Mouse (Mus musculus) midbrain, embryonic 10.5 days (tissue): Measurements from ENCODE around the gene Arid1b. TPM values are rescaled to one million over a fixed set of nuclear protein-coding genes. Genes with fewer than 3 reads are reported as not detected.
A peak's percentile ranks its signal among the peaks of the same experiment; 100 is the strongest.

ENCODE experiments used
- DNase-seq: peaks from one replicate; pipeline ENCODE4 v3.0.0-alpha.2; 2017; ENCODE audit warnings: low spot score
- H3K27ac ChIP-seq: fragments of 300-500 bp; sonication (generic); replicated peaks from 2 replicates; pipeline ENCODE4 v1.5.1; 2016; ENCODE audit warnings: mild to moderate bottlenecking
- H3K27me3 ChIP-seq: fragments of 300-500 bp; sonication (generic); 2 replicates; pipeline ENCODE4 v1.6.1; 2016; ENCODE audit warnings: low read depth, mild to moderate bottlenecking; ENCODE audit not compliant: poor library complexity, severe bottlenecking
- H3K36me3 ChIP-seq: fragments of 300-500 bp; sonication (generic); 2 replicates; pipeline ENCODE4 v1.6.1; 2016; ENCODE audit warnings: mild to moderate bottlenecking, moderate library complexity
- H3K4me1 ChIP-seq: fragments of 300-500 bp; sonication (generic); 2 replicates; pipeline ENCODE4 v1.6.1; 2016
- H3K4me3 ChIP-seq: fragments of 300-500 bp; sonication (generic); 2 replicates; pipeline ENCODE4 v1.5.1; 2016; ENCODE audit warnings: mild to moderate bottlenecking, moderate library complexity
- H3K9me3 ChIP-seq: fragments of 300-500 bp; sonication (generic); replicated peaks from 2 replicates; pipeline ENCODE4 v1.6.1; 2016; ENCODE audit warnings: mild to moderate bottlenecking
- WGBS: fragments of 180-500 bp; shearing (Covaris S2); methylation state at CpG from one replicate; pipeline ENCODE4 v1.1.7; 2016; 5-methylcytosine and 5-hydroxymethylcytosine counted together
- polyA plus RNA-seq: library from polyadenylated mRNA; unstranded; fragments of >200 nt; fragmentation: Nextera tagmentation; extraction: Ambion mirVana; gene quantifications from 2 replicates; pipeline ENCODE4 v1.2.1, GENCODE M21; 2016

Gene Arid1b
- polyA plus RNA-seq, 1 experiment from 2014 or later: 8.9 TPM

GRCm38 (mm10) chr17:4997968-4998367, 3.8 kb downstream of the Arid1b start:
- no peaks in the 10 kb centered on the region for H3K9me3 ChIP-seq
- H3K4me1 ChIP-seq: peaks cover 66% of the 10 kb centered on the region
- H3K27ac ChIP-seq: no peak overlapping the region
- H3K36me3 ChIP-seq: no peaks in the 10 kb centered on the region
- H3K27me3 ChIP-seq: no peaks in the 10 kb centered on the region
- peak overlapping the region; percentile 98 for H3K4me3 ChIP-seq
- WGBS: 64% methylated on average over 3 of the region's 3 CpGs
- no peak for DNase-seq

GRCm38 (mm10) chr17:4999256-4999655, 5.1 kb downstream of the Arid1b start:
- Histone ChIP-seq H3K36me3 (no peaks in the 10 kb centered on the region), H3K4me1 (peaks cover 67% of the 10 kb centered on the region), H3K27ac (no peak overlapping the region), H3K4me3 (no peak overlapping the region), H3K27me3 (no peaks in the 10 kb centered on the region), H3K9me3 (no peaks in the 10 kb centered on the region)
- DNase-seq: no peak
- WGBS: 97% methylated on average over 1 of the region's 1 CpGs

GRCm38 (mm10) chr17:5000001-5000400, 5.9 kb downstream of the Arid1b start:
- no peaks in the 10 kb centered on the region for H3K27me3 ChIP-seq
- H3K4me1 ChIP-seq: peaks cover 75% of the 10 kb centered on the region
- WGBS: 76% methylated on average over 10 of the region's 10 CpGs
- H3K36me3 ChIP-seq: no peaks in the 10 kb centered on the region
- no peaks in the 10 kb centered on the region for H3K9me3 ChIP-seq
- peak overlapping the region; percentile 29; the same call in 1 of the 2 replicates for H3K4me3 ChIP-seq
- DNase-seq: no peak
- H3K27ac ChIP-seq: no peak overlapping the region

GRCm38 (mm10) chr17:5000871-5001270, 6.7 kb downstream of the Arid1b start:
- Histone ChIP-seq H3K27ac (no peak overlapping the region), H3K4me3 (peak overlapping the region; percentile 26), H3K4me1 (peaks cover 84% of the 10 kb centered on the region), H3K36me3 (no peaks in the 10 kb centered on the region), H3K27me3 (no peaks in the 10 kb centered on the region), H3K9me3 (no peaks in the 10 kb centered on the region)
- WGBS: 62% methylated on average over 7 of the region's 7 CpGs
- DNase-seq: no peak

- H3K4me3 ChIP-seq: no peak overlapping the region
- H3K27ac ChIP-seq: no peak overlapping the region
- WGBS: 47% methylated on average over 9 of the region's 9 CpGs
- H3K36me3 ChIP-seq: no peaks in the 10 kb centered on the region
- H3K9me3 ChIP-seq: no peaks in the 10 kb centered on the region
- no peaks in the 10 kb centered on the region for H3K27me3 ChIP-seq
- no peak for DNase-seq
- H3K4me1 ChIP-seq: peaks cover 91% of the 10 kb centered on the region
These were observed 7.5 kb downstream of the Arid1b start for GRCm38 (mm10) chr17:5001531-5002131.

GRCm38 (mm10) chr17:5002937-5003508, 8.9 kb downstream of the Arid1b start:
- Histone ChIP-seq H3K4me1 (peaks cover 99% of the 10 kb centered on the region), H3K27ac (no peak overlapping the region), H3K27me3 (no peaks in the 10 kb centered on the region), H3K9me3 (no peaks in the 10 kb centered on the region), H3K36me3 (no peaks in the 10 kb centered on the region), H3K4me3 (no peak overlapping the region)
- no peak for DNase-seq
- 86% methylated on average over 10 of the region's 10 CpGs for WGBS

- H3K27me3 ChIP-seq: no peaks in the 10 kb centered on the region
- peak overlapping the region; percentile 9; the same call in 1 of the 2 replicates for H3K4me3 ChIP-seq
- DNase-seq: no peak
- peaks cover 100% of the 10 kb centered on the region for H3K4me1 ChIP-seq
- H3K9me3 ChIP-seq: no peaks in the 10 kb centered on the region
- WGBS: 59% methylated on average over 8 of the region's 8 CpGs
- no peak overlapping the region for H3K27ac ChIP-seq
- H3K36me3 ChIP-seq: no peaks in the 10 kb centered on the region
These were observed 10.1 kb downstream of the Arid1b start for GRCm38 (mm10) chr17:5004266-5004665.

- H3K4me3 ChIP-seq: no peak overlapping the region
- H3K27ac ChIP-seq: no peak overlapping the region
- peaks cover 100% of the 10 kb centered on the region for H3K4me1 ChIP-seq
- 54% methylated on average over 5 of the region's 5 CpGs for WGBS
- H3K9me3 ChIP-seq: no peaks in the 10 kb centered on the region
- H3K27me3 ChIP-seq: no peaks in the 10 kb centered on the region
- no peaks in the 10 kb centered on the region for H3K36me3 ChIP-seq
- DNase-seq: no peak
These were observed 10.6 kb downstream of the Arid1b start for GRCm38 (mm10) chr17:5004706-5005105.

GRCm38 (mm10) chr17:5005285-5005684, 11.2 kb downstream of the Arid1b start:
- Histone ChIP-seq H3K27me3 (no peaks in the 10 kb centered on the region), H3K27ac (no peak overlapping the region), H3K4me1 (peaks cover 100% of the 10 kb centered on the region), H3K9me3 (no peaks in the 10 kb centered on the region), H3K4me3 (no peak overlapping the region), H3K36me3 (no peaks in the 10 kb centered on the region)
- 82% methylated on average over 3 of the region's 3 CpGs for whole genome bisulfite sequencing
- no peak for DNase-seq

GRCm38 (mm10) chr17:5007156-5007658, 13.1 kb downstream of the Arid1b start:
- no peaks in the 10 kb centered on the region for H3K36me3 ChIP-seq
- H3K4me3 ChIP-seq: peak overlapping the region; percentile 32
- H3K27ac ChIP-seq: no peak overlapping the region
- 21% methylated on average over 15 of the region's 15 CpGs for WGBS
- H3K4me1 ChIP-seq: peaks cover 94% of the 10 kb centered on the region
- DNase-seq: peak; percentile 40
- no peaks in the 10 kb centered on the region for H3K9me3 ChIP-seq
- H3K27me3 ChIP-seq: no peaks in the 10 kb centered on the region

GRCm38 (mm10) chr17:5008236-5008635, 14.1 kb downstream of the Arid1b start:
- no peak overlapping the region for H3K4me3 ChIP-seq
- no peak overlapping the region for H3K27ac ChIP-seq
- no peaks in the 10 kb centered on the region for H3K36me3 ChIP-seq
- H3K27me3 ChIP-seq: no peaks in the 10 kb centered on the region
- WGBS: 84% methylated on average over 10 of the region's 10 CpGs
- peaks cover 93% of the 10 kb centered on the region for H3K4me1 ChIP-seq
- no peaks in the 10 kb centered on the region for H3K9me3 ChIP-seq
- no peak for DNase-seq

- Histone ChIP-seq H3K9me3 (no peaks in the 10 kb centered on the region), H3K4me3 (no peak overlapping the region), H3K27me3 (no peaks in the 10 kb centered on the region), H3K27ac (no peak overlapping the region), H3K36me3 (no peaks in the 10 kb centered on the region), H3K4me1 (peaks cover 89% of the 10 kb centered on the region)
- 73% methylated on average over 5 of the region's 5 CpGs for WGBS
- no peak for DNase-seq
These were observed 14.6 kb downstream of the Arid1b start for GRCm38 (mm10) chr17:5008761-5009160.

GRCm38 (mm10) chr17:5009526-5010260, 15.6 kb downstream of the Arid1b start:
- H3K4me3 ChIP-seq: no peak overlapping the region
- no peaks in the 10 kb centered on the region for H3K9me3 ChIP-seq
- no peak overlapping the region for H3K27ac ChIP-seq
- 82% methylated on average over 12 of the region's 12 CpGs for WGBS
- no peaks in the 10 kb centered on the region for H3K27me3 ChIP-seq
- DNase-seq: no peak
- peaks cover 87% of the 10 kb centered on the region for H3K4me1 ChIP-seq
- H3K36me3 ChIP-seq: 0 out of 2 replicates have a peak, but pooled peaks cover 4% of the 10 kb centered on the region
